Mouse (Mus musculus): ENCODE data around the gene Snx17. TPM values are rescaled to one million over a fixed set of nuclear protein-coding genes. Genes with fewer than 3 reads are reported as not detected.

The Snx17 gene
- polyA plus RNA-seq, 1 experiment from 2014 or later: 165 TPM

DNA sequence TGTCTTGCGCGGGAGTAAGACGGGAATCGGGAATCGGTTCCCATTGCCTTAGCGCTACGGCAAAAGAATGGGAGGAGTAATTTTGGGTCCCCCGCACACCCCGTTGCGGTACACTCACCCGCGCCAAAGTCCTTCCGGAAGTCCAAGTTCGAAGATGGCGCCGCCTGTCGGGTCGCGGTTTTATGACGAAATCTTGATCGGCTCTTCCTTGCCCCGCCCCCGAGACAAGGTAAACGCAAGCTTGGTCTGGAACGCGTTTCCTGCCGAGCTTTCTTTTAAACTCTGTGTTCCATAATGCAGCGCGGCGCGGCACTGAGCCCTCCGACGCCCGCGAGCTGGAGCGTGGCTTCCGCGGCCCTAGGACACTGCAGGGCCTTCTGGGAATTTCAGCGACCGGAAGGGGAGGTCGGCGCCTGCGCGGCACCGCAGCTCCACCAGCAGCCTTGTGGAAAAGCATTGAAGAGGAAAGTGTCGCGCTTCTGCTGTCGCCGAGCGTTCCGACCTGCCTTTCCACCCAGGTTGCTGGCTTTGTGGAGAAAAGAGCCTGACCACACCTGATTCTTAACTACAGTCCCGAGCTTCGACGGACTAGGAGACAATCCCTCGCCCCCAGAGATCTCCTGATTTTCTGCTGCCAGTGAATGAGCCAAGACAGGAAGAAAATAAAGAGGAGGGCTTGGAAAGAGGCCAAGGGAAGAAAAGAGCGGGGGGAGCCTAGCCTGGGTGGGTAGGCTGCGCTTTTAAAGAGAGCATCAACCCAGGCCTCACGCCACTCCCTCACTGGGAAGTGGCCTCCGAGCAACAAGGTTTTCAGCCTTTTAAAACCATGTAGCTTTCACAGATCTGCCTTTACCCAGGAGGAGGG lies 13.0 kb upstream of the Snx17 start, which contains the start of the genes Gm29609 and Gtf3c2:
Gene Gm29609 (minus strand): TSS at position 146 of the 865 bp plus-strand sequence.
Gene Gtf3c2 (minus strand): TSS at position 379 of the 865 bp plus-strand sequence.
- H3K9ac ChIP-seq (replicated peaks; ENCODE audit: low read length): peak within 1 kb of the TSS; percentile 91
- no peaks in the 10 kb centered on the region for H3K36me3 ChIP-seq (ENCODE audit: insufficient read depth, low read length)
- no peaks in the 10 kb centered on the region for H3K27me3 ChIP-seq (ENCODE audit: insufficient read depth, low read length)
- no peaks in the 10 kb centered on the region for H3K9me3 ChIP-seq (ENCODE audit: low read length)
- peak; percentile 98 for ATAC-seq (ENCODE audit: low FRiP score, low TSS enrichment)
- WGBS: under 1% methylated on average over 59 of the region's 59 CpGs
- peak within 1 kb of the TSS; percentile 99 for H3K27ac ChIP-seq (ENCODE audit: low read length)
- H3K4me1 ChIP-seq (ENCODE audit: insufficient read depth, low read length): peaks cover 8% of the 10 kb centered on the region
- peak within 1 kb of the TSS; percentile 99 for H3K4me3 ChIP-seq (ENCODE audit: low read length)
- H3K4me2 ChIP-seq (replicated peaks; ENCODE audit: low read depth, low read length): peak within 1 kb of the TSS; percentile 93

DNA sequence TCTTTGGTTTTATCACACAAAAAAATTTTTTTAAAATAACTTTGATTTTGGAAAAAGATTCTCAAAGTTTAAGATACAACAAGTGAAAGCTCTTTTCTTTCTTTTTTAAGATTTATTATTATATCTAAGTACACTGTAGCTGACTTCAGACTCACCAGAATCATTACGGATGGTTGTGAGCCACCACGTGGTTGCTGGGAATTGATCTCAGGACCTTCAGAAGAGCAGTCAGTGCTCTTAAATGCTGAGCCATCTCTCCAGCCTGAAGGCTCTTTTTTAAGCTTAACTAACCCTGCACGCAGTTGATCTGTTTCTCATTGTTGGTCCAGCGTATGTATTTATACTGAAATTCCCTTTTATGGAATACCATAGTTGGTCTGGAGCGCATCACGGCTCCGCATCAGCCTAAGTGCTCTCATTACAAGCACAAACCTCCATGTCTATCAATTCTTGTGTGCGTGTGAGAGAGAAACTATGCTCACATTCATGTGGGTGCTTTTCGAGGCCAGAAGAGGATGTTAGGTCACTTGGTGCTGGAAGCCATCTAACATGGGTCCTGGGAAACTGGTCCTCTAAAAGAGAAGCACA lies 11.8 kb upstream of the Snx17 start:
- H3K27ac ChIP-seq (ENCODE audit: low read length): no peak overlapping the region
- no peaks in the 10 kb centered on the region for H3K36me3 ChIP-seq (ENCODE audit: insufficient read depth, low read length)
- no peak overlapping the region for H3K9ac ChIP-seq (replicated peaks; ENCODE audit: low read length)
- H3K27me3 ChIP-seq (ENCODE audit: insufficient read depth, low read length): no peaks in the 10 kb centered on the region
- no peaks in the 10 kb centered on the region for H3K9me3 ChIP-seq (ENCODE audit: low read length)
- peaks cover 8% of the 10 kb centered on the region for H3K4me1 ChIP-seq (ENCODE audit: insufficient read depth, low read length)
- no peak for ATAC-seq (ENCODE audit: low FRiP score, low TSS enrichment)
- H3K4me2 ChIP-seq (replicated peaks; ENCODE audit: low read depth, low read length): no peak overlapping the region
- no peak overlapping the region for H3K4me3 ChIP-seq (ENCODE audit: low read length)
- WGBS: 91% methylated on average over 9 of the region's 9 CpGs

- no peak overlapping the region for H3K27ac ChIP-seq (ENCODE audit: low read length)
- ATAC-seq (ENCODE audit: low FRiP score, low TSS enrichment): no peak
- no peak overlapping the region for H3K4me2 ChIP-seq (replicated peaks; ENCODE audit: low read depth, low read length)
- no peak overlapping the region for H3K9ac ChIP-seq (replicated peaks; ENCODE audit: low read length)
- no peaks in the 10 kb centered on the region for H3K9me3 ChIP-seq (ENCODE audit: low read length)
- H3K4me3 ChIP-seq (ENCODE audit: low read length): no peak overlapping the region
- WGBS: 63% methylated on average over 4 of the region's 4 CpGs
- H3K27me3 ChIP-seq (ENCODE audit: insufficient read depth, low read length): no peaks in the 10 kb centered on the region
- peaks cover 15% of the 10 kb centered on the region for H3K36me3 ChIP-seq (ENCODE audit: insufficient read depth, low read length)
- H3K4me1 ChIP-seq (ENCODE audit: insufficient read depth, low read length): peaks cover 7% of the 10 kb centered on the region
These were observed 9.3 kb upstream of the Snx17 start for GRCm38 (mm10) chr5:31183678-31184077.

DNA sequence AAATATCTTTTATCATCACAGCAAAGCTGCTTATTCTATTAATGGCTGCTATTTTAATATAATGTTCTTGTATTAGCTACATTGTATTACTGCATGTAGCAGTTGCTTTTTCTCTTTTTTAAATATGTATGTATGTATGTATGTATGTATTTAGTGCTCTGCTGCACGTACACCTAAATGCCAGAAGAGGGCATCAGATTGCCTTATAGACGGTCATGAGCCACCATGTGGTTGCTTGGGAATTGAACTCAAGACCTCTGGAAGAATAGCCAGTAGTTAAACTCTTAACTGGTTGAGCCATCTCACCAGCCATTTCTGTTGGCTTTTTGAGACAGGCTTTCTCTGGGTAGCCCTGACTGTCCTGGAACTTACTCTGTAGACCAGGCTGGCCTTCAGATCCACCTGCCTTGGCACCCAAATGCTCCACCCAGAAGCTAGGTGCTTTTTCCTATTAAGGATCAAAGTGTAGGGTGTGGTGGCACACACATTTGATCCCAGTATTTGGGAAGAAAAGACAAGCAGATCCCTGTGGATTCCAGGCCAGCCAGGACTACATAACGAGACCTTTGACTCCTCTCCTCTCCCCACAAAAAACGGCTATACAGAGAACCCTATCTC lies 4.7 kb upstream of the Snx17 start:
- no peak overlapping the region for H3K4me3 ChIP-seq (ENCODE audit: low read length)
- H3K27ac ChIP-seq (ENCODE audit: low read length): no peak overlapping the region
- no peak overlapping the region for H3K9ac ChIP-seq (replicated peaks; ENCODE audit: low read length)
- no peaks in the 10 kb centered on the region for H3K9me3 ChIP-seq (ENCODE audit: low read length)
- peaks cover 10% of the 10 kb centered on the region; the same call in 1 of the 2 replicates for H3K4me1 ChIP-seq (ENCODE audit: insufficient read depth, low read length)
- H3K36me3 ChIP-seq (ENCODE audit: insufficient read depth, low read length): peaks cover 36% of the 10 kb centered on the region
- H3K4me2 ChIP-seq (replicated peaks; ENCODE audit: low read depth, low read length): no peak overlapping the region
- 75% methylated on average over 4 of the region's 4 CpGs for WGBS
- ATAC-seq (ENCODE audit: low FRiP score, low TSS enrichment): no peak
- no peaks in the 10 kb centered on the region for H3K27me3 ChIP-seq (ENCODE audit: insufficient read depth, low read length)

DNA sequence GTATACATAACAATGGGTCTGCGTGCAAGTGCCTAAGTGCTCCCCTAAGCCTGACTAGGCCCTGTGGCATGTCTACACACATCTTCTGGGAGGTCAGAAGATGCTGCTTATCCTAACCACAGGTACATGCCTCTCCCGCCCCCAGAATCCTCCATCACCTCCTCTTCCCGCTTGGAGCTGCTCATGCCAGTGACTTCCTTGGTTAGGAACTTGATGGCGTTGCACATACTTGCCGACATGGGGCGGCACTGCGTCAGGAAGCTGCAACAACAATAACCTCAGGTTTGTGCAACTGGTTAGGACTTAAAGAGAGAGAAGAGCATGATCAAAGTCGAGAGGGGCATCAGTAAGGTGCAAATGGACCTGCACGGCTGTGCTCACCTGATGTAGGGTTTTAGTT lies 2.8 kb upstream of the Snx17 start:
- Histone ChIP-seq H3K36me3 (ENCODE audit: insufficient read depth, low read length) (peaks cover 40% of the 10 kb centered on the region), H3K27me3 (ENCODE audit: insufficient read depth, low read length) (no peaks in the 10 kb centered on the region), H3K9ac (replicated peaks; ENCODE audit: low read length) (no peak overlapping the region), H3K4me1 (ENCODE audit: insufficient read depth, low read length) (peaks cover 17% of the 10 kb centered on the region), H3K4me2 (replicated peaks; ENCODE audit: low read depth, low read length) (no peak overlapping the region), H3K9me3 (ENCODE audit: low read length) (no peaks in the 10 kb centered on the region), H3K27ac (ENCODE audit: low read length) (no peak overlapping the region), H3K4me3 (ENCODE audit: low read length) (no peak overlapping the region)
- no peak for ATAC-seq (ENCODE audit: low FRiP score, low TSS enrichment)
- WGBS: 87% methylated on average over 9 of the region's 9 CpGs

GRCm38 (mm10) chr5:31192045-31192938 lies 735 bp upstream of the Snx17 start:
- Histone ChIP-seq H3K4me3 (ENCODE audit: low read length) (peak overlapping the region; percentile 80), H3K4me1 (ENCODE audit: insufficient read depth, low read length) (peaks cover 17% of the 10 kb centered on the region), H3K27ac (ENCODE audit: low read length) (peak overlapping the region; percentile 88), H3K4me2 (replicated peaks; ENCODE audit: low read depth, low read length) (peak overlapping the region; percentile 82), H3K27me3 (ENCODE audit: insufficient read depth, low read length) (no peaks in the 10 kb centered on the region), H3K9ac (replicated peaks; ENCODE audit: low read length) (peak overlapping the region; percentile 86), H3K9me3 (ENCODE audit: low read length) (no peaks in the 10 kb centered on the region), H3K36me3 (ENCODE audit: insufficient read depth, low read length) (peaks cover 55% of the 10 kb centered on the region)
- no peak; the same call in 1 of the 2 replicates for ATAC-seq (ENCODE audit: low FRiP score, low TSS enrichment)
- WGBS: 11% methylated on average over 42 of the region's 42 CpGs

GRCm38 (mm10) chr5:31193631-31194281 lies 729 bp downstream of the Snx17 start:
- no peaks in the 10 kb centered on the region for H3K27me3 ChIP-seq (ENCODE audit: insufficient read depth, low read length)
- H3K36me3 ChIP-seq (ENCODE audit: insufficient read depth, low read length): peaks cover 58% of the 10 kb centered on the region
- peak overlapping the region; percentile 81 for H3K27ac ChIP-seq (ENCODE audit: low read length)
- peaks cover 17% of the 10 kb centered on the region for H3K4me1 ChIP-seq (ENCODE audit: insufficient read depth, low read length)
- H3K4me2 ChIP-seq (replicated peaks; ENCODE audit: low read depth, low read length): peak overlapping the region; percentile 80
- no peak for ATAC-seq (ENCODE audit: low FRiP score, low TSS enrichment)
- H3K9ac ChIP-seq (replicated peaks; ENCODE audit: low read length): peak overlapping the region; percentile 84
- no peaks in the 10 kb centered on the region for H3K9me3 ChIP-seq (ENCODE audit: low read length)
- peak overlapping the region; percentile 80 for H3K4me3 ChIP-seq (ENCODE audit: low read length)
- 12% methylated on average over 25 of the region's 25 CpGs for WGBS

DNA sequence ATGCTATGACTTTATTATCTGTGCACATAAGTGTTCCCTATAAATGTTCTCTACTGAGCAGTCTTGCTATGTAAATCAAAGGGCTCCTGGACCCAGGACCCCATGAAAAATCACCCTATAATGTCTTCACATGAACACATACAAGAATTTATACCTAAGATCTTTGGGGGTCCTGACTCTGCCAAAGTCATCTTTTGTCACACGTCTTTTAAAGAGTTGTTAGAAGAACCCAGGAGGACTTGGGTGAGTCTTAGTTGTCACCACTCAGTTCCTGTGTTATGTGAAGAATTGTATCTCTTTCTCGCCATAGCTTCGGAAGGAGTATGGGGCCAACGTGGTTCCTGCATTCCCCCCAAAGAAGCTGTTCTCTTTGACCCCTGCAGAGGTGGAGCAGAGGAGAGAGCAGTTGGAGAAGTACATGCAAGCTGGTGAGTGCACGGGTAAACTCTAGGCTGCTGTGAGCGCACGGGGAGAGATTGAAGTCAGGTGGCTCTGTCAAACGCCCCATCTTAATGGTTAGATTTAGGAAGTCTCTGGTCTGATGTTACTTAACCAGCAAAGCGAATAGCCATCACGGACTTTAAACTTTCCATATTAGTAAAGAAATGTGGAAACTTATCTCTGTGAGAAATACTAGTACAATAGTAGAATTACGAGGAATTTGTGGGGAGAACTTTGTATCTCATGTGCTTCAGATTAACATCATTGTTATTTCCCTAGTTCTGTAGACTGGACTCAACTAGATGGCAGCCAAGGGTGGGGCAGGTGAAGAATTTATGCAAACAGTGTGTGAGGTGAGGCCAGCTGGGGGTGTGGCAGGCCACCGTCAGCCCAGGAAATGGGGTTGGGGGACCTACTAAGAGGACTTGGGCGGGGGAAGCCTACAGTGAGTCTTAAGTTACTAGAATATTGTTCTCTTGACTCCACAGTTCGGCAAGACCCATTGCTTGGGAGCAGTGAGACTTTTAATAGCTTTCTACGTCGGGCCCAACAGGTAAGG lies 1.8 kb downstream of the Snx17 start:
- Histone ChIP-seq H3K4me1 (ENCODE audit: insufficient read depth, low read length) (peaks cover 18% of the 10 kb centered on the region), H3K9me3 (ENCODE audit: low read length) (no peaks in the 10 kb centered on the region), H3K36me3 (ENCODE audit: insufficient read depth, low read length) (peaks cover 62% of the 10 kb centered on the region), H3K27ac (ENCODE audit: low read length) (no peak overlapping the region), H3K9ac (replicated peaks; ENCODE audit: low read length) (peak overlapping the region; percentile 84), H3K27me3 (ENCODE audit: insufficient read depth, low read length) (no peaks in the 10 kb centered on the region), H3K4me2 (replicated peaks; ENCODE audit: low read depth, low read length) (peak overlapping the region; percentile 80; the same call in 1 of the 2 replicates), H3K4me3 (ENCODE audit: low read length) (peak overlapping the region; percentile 80)
- ATAC-seq (ENCODE audit: low FRiP score, low TSS enrichment): no peak
- 88% methylated on average over 16 of the region's 16 CpGs for WGBS
